Mouse (Mus musculus) kidney, adult 2 months (tissue): ENCODE data around the gene Fgd2.

Experiments used
- CTCF ChIP-seq: fragments of 200-500 bp; conservative IDR thresholded peaks from 2 replicates; pipeline ENCODE4 v1.5.1; 2011; ENCODE audit warnings: low read depth, mild to moderate bottlenecking, control low read depth, low read length, moderate library complexity, mixed read lengths; ENCODE audit not compliant: insufficient read depth, insufficient read length
- POLR2A ChIP-seq: fragments of 200-500 bp; IDR thresholded peaks from one replicate; pipeline ENCODE4 v1.6.1; 2011; ENCODE audit warnings: low read depth, low read length, control low read depth

GRCm38 (mm10) chr17:29365105-29365621 lies 4.4 kb downstream of the Fgd2 start:
- TF ChIP-seq POLR2A: no peak
- TF ChIP-seq CTCF: no peak
